Comparison of ENCODE assay signal across 8 mouse cellular contexts in the genomic region with DNA sequence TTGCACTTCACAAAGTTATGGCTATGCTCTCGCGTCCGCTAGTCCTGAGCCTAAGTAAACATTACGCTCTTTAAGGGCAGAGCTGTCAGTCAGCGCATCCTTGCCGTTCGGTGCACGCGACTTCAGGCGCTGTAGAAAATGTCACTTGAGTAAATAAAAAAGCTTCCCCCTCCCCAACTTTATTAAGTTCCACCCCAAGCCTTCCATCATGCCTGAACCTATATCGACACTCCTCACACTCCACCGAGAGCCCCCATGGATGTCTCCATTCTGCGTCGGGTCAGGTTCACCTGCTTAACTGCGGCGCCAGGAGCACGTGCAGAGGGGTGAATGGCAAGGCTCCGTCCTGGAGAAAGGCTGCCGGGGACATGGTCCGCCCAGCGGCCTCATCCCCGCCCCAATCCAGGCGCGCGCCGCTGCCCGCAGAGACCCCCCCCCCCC. TPM values are rescaled to one million over a fixed set of nuclear protein-coding genes. Genes with fewer than 3 reads are reported as not detected.
DNase-seq lines count a peak whose midpoint lies in the region; ATAC-seq and TF ChIP-seq lines count a peak whose summit lies in the region.

No protein-coding gene starts in this region.

- no peak for DNase-seq in heart, postnatal 10 days
- DNase-seq in limb, embryonic 14.5 days (ENCODE audit: low spot score): no peak
- no peak for DNase-seq in right cerebral cortex, postnatal 36 days (ENCODE audit: low spot score in 2 of 2)
- DNase-seq in kidney, adult 8-10 months: no peak

- intact Hi-C loops in heart, postnatal 10 days (cut with DNase I): loop anchor here (1.0 to 5.0 kb wide), 2 partner anchors 18 to 212 kb away; no protein-coding TSS in a partner anchor

- TF ChIP-seq CTCF in E14TG2a.4 (conservative IDR thresholded peaks at IDR 0.05; ENCODE audit: low read length): no peak
- no peak for TF ChIP-seq CTCF in olfactory bulb, adult 2 months (IDR thresholded peaks at IDR 0.05; ENCODE audit: insufficient read depth, low read depth, low read length)

- no peak for TF ChIP-seq POLR2A in limb, embryonic 14.5 days (IDR thresholded peaks at IDR 0.05; ENCODE audit: borderline replicate concordance, extremely low read depth, insufficient read depth, insufficient read length)
- no peak; the same call in 1 of the 2 replicates for TF ChIP-seq POLR2A in olfactory bulb, adult 2 months (IDR thresholded peaks at IDR 0.05; ENCODE audit: insufficient read depth, low read depth, low read length)

- peak overlapping the region; percentile 85 for H3K4me2 ChIP-seq in heart, embryonic 12.5 days
- peak overlapping the region; percentile 56 for H3K4me2 ChIP-seq in limb, embryonic 14.5 days (replicated peaks; ENCODE audit: low read depth, low read length, severe bottlenecking)

- H3K36me3 ChIP-seq in heart, embryonic 12.5 days: peaks cover 18% of the 10 kb centered on the region
- peaks cover 35% of the 10 kb centered on the region for H3K36me3 ChIP-seq in E14TG2a.4 (ENCODE audit: insufficient read depth, low read length)
- peaks cover 19% of the 10 kb centered on the region for H3K36me3 ChIP-seq in limb, embryonic 14.5 days (ENCODE audit: control insufficient read depth, insufficient read depth, low read length)

- H3K9ac ChIP-seq in heart, embryonic 12.5 days: peak overlapping the region; percentile 87
- H3K9ac ChIP-seq in limb, embryonic 14.5 days (ENCODE audit: low read depth, low read length, severe bottlenecking): peak overlapping the region; percentile 86

- H3K9me3 ChIP-seq in heart, embryonic 12.5 days (replicated peaks): no peaks in the 10 kb centered on the region
- H3K9me3 ChIP-seq in E14TG2a.4 (ENCODE audit: low read length): no peaks in the 10 kb centered on the region
- H3K9me3 ChIP-seq in limb, embryonic 14.5 days (ENCODE audit: control insufficient read depth, low read length): no peaks in the 10 kb centered on the region

- ATAC-seq in heart, embryonic 12.5 days (ENCODE audit: insufficient number of reproducible peaks, low FRiP score): peak; percentile 82
- ATAC-seq in erythroblast, adult 5-6 weeks (replicated peaks; ENCODE audit: low FRiP score, poor library complexity, severe bottlenecking): peak; percentile 59
- peak; percentile 79 for ATAC-seq in limb, embryonic 14.5 days (ENCODE audit: low FRiP score, low read depth)

- H3K27ac ChIP-seq in heart, embryonic 12.5 days (ENCODE audit: poor library complexity, severe bottlenecking): peak overlapping the region; percentile 83
- peak overlapping the region; percentile 81 for H3K27ac ChIP-seq in limb, embryonic 14.5 days (replicated peaks; ENCODE audit: low read depth, low read length)
- no peak overlapping the region for H3K27ac ChIP-seq in olfactory bulb, adult 2 months (ENCODE audit: insufficient read depth, low read depth, low read length)

- WGBS in heart, embryonic 12.5 days: under 1% methylated on average over 27 of the region's 27 CpGs
- under 1% methylated on average over 20 of the region's 27 CpGs for WGBS in limb, embryonic 14.5 days
- WGBS in olfactory bulb, adult 2 months: under 1% methylated on average over 27 of the region's 27 CpGs

- no peaks in the 10 kb centered on the region for H3K27me3 ChIP-seq in heart, embryonic 12.5 days (replicated peaks)
- no peaks in the 10 kb centered on the region for H3K27me3 ChIP-seq in E14TG2a.4 (ENCODE audit: insufficient read depth, low read length)
- H3K27me3 ChIP-seq in limb, embryonic 14.5 days (ENCODE audit: control insufficient read depth, insufficient read depth, low read length): no peaks in the 10 kb centered on the region

- H3K4me1 ChIP-seq in heart, embryonic 12.5 days (replicated peaks): peaks cover 10% of the 10 kb centered on the region
- peaks cover 25% of the 10 kb centered on the region for H3K4me1 ChIP-seq in E14TG2a.4 (replicated peaks; ENCODE audit: low read depth, low read length)
- H3K4me1 ChIP-seq in limb, embryonic 14.5 days (ENCODE audit: control insufficient read depth, insufficient read depth, low read length): peaks cover 9% of the 10 kb centered on the region
- H3K4me1 ChIP-seq in olfactory bulb, adult 2 months (ENCODE audit: control insufficient read depth, insufficient read depth, low read length): peaks cover 2% of the 10 kb centered on the region; the same call in 1 of the 2 replicates

- H3K4me3 ChIP-seq in heart, embryonic 12.5 days: peak overlapping the region; percentile 85
- H3K4me3 ChIP-seq in E14TG2a.4 (replicated peaks; ENCODE audit: low read length): peak overlapping the region; percentile 90
- peak overlapping the region; percentile 62 for H3K4me3 ChIP-seq in limb, embryonic 14.5 days (replicated peaks; ENCODE audit: low read length)
- peak overlapping the region; percentile 73 for H3K4me3 ChIP-seq in olfactory bulb, adult 2 months (ENCODE audit: insufficient read depth, low read depth, low read length)

RNA-seq across cellular contexts. Expression of a gene that starts 0.4 kb away (rescaled TPM):
- polyA plus RNA-seq in heart, embryonic 12.5 days (2016; fragmentation: Nextera tagmentation; extraction: Ambion mirVana): 18.6 and 20.3 TPM in 2 replicates
- 1 to 10 TPM; 6.0 to 6.3 TPM for total RNA-seq in heart, postnatal 10 days (2021)
- 9.6 and 13.8 TPM in 2 replicates for total RNA-seq in erythroblast, adult 5-6 weeks (2015; ENCODE audit: low replicate concordance)
- 6.3 and 12.4 TPM in 2 replicates for total RNA-seq in erythroblast, adult 5-6 weeks (2017; ENCODE audit: low replicate concordance)
- polyA plus RNA-seq in limb, embryonic 14.5 days (2012; rRNA removed): 7.1 and 9.9 TPM in 2 replicates
- polyA plus RNA-seq in limb, embryonic 14.5 days (2014; fragmentation: Nextera tagmentation; extraction: Ambion mirVana): 24.3 and 24.8 TPM in 2 replicates
- polyA plus RNA-seq in olfactory bulb, adult 2 months (2012; ENCODE audit: insufficient read depth, insufficient read length, low replicate concordance, missing spikeins): not detected in 2 replicates

RNA-seq across cellular contexts. Expression of a gene that starts 29.3 kb away (rescaled TPM):
- polyA plus RNA-seq in heart, embryonic 12.5 days (2016; fragmentation: Nextera tagmentation; extraction: Ambion mirVana): 29.2 and 32.8 TPM in 2 replicates
- total RNA-seq in heart, postnatal 10 days (2021): 10 to 100 TPM; 51.6 to 52.4 TPM
- total RNA-seq in erythroblast, adult 5-6 weeks (2015; ENCODE audit: low replicate concordance): 11.0 and 24.5 TPM in 2 replicates
- total RNA-seq in erythroblast, adult 5-6 weeks (2017; ENCODE audit: low replicate concordance): 13.1 and 16.7 TPM in 2 replicates
- 8.7 and 9.5 TPM in 2 replicates for polyA plus RNA-seq in limb, embryonic 14.5 days (2012; rRNA removed)
- 18.5 and 20.1 TPM in 2 replicates for polyA plus RNA-seq in limb, embryonic 14.5 days (2014; fragmentation: Nextera tagmentation; extraction: Ambion mirVana)
- not detected in 2 replicates for polyA plus RNA-seq in olfactory bulb, adult 2 months (2012; ENCODE audit: insufficient read depth, insufficient read length, low replicate concordance, missing spikeins)
